Mouse (Mus musculus) thymus, adult 2 months (tissue): ENCODE results near the gene Lrba. TPM values are rescaled to one million over a fixed set of nuclear protein-coding genes. Genes with fewer than 3 reads are reported as not detected.
A peak's percentile ranks its signal among the peaks of the same experiment; 100 is the strongest.

Experiments
- DNase-seq: peaks from one replicate; pipeline ENCODE4 v3.0.0; 2021
- H3K27ac ChIP-seq: fragments of 200-500 bp; 2 replicates; pipeline ENCODE4 v1.5.1; 2012; ENCODE audit warnings: low read length, control low read depth; ENCODE audit not compliant: control insufficient read depth, insufficient read depth
- H3K27me3 ChIP-seq: fragments of 200-500 bp; 2 replicates; pipeline ENCODE4 v1.6.1; 2012; ENCODE audit warnings: mild to moderate bottlenecking, low read length, moderate library complexity, mixed read lengths; ENCODE audit not compliant: control insufficient read depth, insufficient read depth
- H3K36me3 ChIP-seq: fragments of 200-500 bp; 2 replicates; pipeline ENCODE4 v1.6.1; 2012; ENCODE audit warnings: mild to moderate bottlenecking, low read length, moderate library complexity; ENCODE audit not compliant: control insufficient read depth, insufficient read depth
- H3K4me1 ChIP-seq: fragments of 200-500 bp; replicated peaks from 2 replicates; pipeline ENCODE4 v1.6.1; 2012; ENCODE audit warnings: low read length; ENCODE audit not compliant: control insufficient read depth, insufficient read depth
- H3K4me3 ChIP-seq: fragments of 200-500 bp; 2 replicates; pipeline ENCODE4 v1.5.1; 2012; ENCODE audit warnings: mild to moderate bottlenecking, low read length, control low read depth, moderate library complexity; ENCODE audit not compliant: control insufficient read depth, insufficient read depth
- CTCF ChIP-seq: fragments of 200-500 bp; IDR thresholded peaks from 2 replicates; pipeline ENCODE4 v1.5.1; 2012; ENCODE audit warnings: mild to moderate bottlenecking, control low read depth, low read length, moderate library complexity, borderline replicate concordance; ENCODE audit not compliant: control insufficient read depth, poor library complexity, insufficient read depth; ENCODE audit errors: extremely low read depth
- POLR2A ChIP-seq: fragments of 200-500 bp; IDR thresholded peaks from 2 replicates; pipeline ENCODE4 v1.6.1; 2012; ENCODE audit warnings: mild to moderate bottlenecking, low read length, control low read depth, moderate library complexity; ENCODE audit not compliant: control insufficient read depth, poor library complexity, insufficient read depth; ENCODE audit errors: extremely low read depth
- whole genome bisulfite sequencing: fragments of 180-500 bp; shearing (Covaris S2); methylation state at CpG from one replicate; pipeline ENCODE4 v1.1.7; 2018; 5-methylcytosine and 5-hydroxymethylcytosine counted together
- polyA plus RNA-seq: library from polyadenylated mRNA; depleted of rRNA; stranded (reverse); fragments of >200 nt; gene quantifications from 2 replicates; pipeline ENCODE4 v1.2.3, GENCODE M21; 2012

Gene Lrba
- polyA plus RNA-seq, 1 experiment: 14.5 TPM

DNA sequence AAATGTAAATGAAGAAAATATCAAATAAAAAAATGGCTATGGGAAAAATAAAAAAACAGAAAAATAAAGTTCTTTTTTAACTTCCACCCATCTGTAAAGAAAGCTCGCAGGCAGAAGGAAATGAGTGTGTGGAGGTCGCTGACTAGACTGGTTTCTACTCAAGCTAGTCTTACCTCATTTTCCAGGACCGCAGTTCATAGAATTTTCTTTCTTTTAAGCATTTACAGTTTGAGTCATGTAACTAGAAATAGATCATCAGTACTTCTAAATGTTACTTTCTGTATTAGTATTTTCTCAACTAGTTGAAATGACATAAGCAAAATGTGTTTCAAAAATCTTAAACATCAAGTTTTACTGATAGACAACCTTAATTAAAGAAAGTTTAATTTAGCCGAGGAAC, 10.2 kb upstream of the Lrba start:
- 87% methylated on average over 4 of the region's 4 CpGs for WGBS
- Histone ChIP-seq H3K36me3 (no peaks in the 10 kb centered on the region), H3K27ac (no peak overlapping the region), H3K4me3 (no peak overlapping the region), H3K27me3 (no peaks in the 10 kb centered on the region), H3K4me1 (no peaks in the 10 kb centered on the region)
- no peak for DNase-seq
- no peak for TF ChIP-seq POLR2A
- no peak for TF ChIP-seq CTCF

DNA sequence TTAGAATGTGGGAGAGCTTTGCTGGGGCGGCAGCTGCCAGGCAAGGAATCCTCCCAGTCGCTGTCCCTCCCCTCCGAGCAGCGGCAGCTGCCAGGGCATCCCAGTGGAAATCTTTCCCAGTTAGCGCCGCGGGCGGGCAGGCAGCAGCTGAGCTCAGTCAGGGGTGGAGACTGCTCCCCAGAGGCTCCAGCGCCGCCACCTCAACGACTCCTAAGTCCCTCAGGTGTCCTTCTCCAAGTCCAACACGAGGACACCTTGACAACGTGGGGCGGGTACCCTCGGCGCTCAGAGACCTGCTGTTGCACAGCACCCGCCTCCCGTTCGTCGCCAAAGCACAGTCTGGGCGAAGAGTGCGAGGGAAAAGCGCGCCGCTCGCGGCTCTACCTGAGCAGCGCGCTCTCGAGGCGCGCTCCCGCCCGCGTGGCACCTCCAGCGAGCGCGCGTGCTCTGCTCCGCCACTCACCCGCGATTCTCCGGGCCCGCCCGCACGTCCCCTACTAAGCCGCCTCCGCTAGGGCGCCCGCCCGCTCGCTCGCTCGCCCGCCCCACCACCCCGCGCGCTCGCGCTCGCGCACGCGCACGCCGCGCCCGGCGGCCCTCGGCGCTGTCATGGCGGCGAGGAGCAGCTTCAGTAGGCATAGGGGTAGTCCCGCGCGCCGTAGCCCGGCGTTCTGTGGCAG, 706 bp upstream of the Lrba start:
- WGBS: 1% methylated on average over 79 of the region's 79 CpGs
- Histone ChIP-seq H3K27me3 (no peaks in the 10 kb centered on the region), H3K4me3 (peak overlapping the region; percentile 88), H3K27ac (peak overlapping the region; percentile 70), H3K4me1 (peaks cover 8% of the 10 kb centered on the region), H3K36me3 (no peaks in the 10 kb centered on the region)
- TF ChIP-seq CTCF (0 out of 2 replicates have a peak, but pooled peaks have one; percentile 51), POLR2A (peak; percentile 87)
- DNase-seq: peak; percentile 88

- no peaks in the 10 kb centered on the region for H3K27me3 ChIP-seq
- H3K36me3 ChIP-seq: no peaks in the 10 kb centered on the region
- H3K27ac ChIP-seq: peak overlapping the region; percentile 70
- peak overlapping the region; percentile 88 for H3K4me3 ChIP-seq
- TF ChIP-seq POLR2A: no peak
- no peak for TF ChIP-seq CTCF
- peaks cover 8% of the 10 kb centered on the region for H3K4me1 ChIP-seq
- WGBS: under 1% methylated on average over 28 of the region's 28 CpGs
- no peak for DNase-seq
Observed at GRCm38 (mm10) chr3:86224314-86224563, 241 bp upstream of the Lrba start.

- H3K36me3 ChIP-seq: no peaks in the 10 kb centered on the region
- TF ChIP-seq CTCF: no peak
- no peak for TF ChIP-seq POLR2A
Observed at GRCm38 (mm10) chr3:86231532-86232086, 7.1 kb downstream of the Lrba start.

GRCm38 (mm10) chr3:86247193-86247592, 22.7 kb downstream of the Lrba start:
- no peak for DNase-seq
- no peak overlapping the region for H3K27ac ChIP-seq
- no peaks in the 10 kb centered on the region for H3K36me3 ChIP-seq
- H3K27me3 ChIP-seq: no peaks in the 10 kb centered on the region
- no peaks in the 10 kb centered on the region; the same call in 1 of the 2 replicates for H3K4me1 ChIP-seq
- H3K4me3 ChIP-seq: no peak overlapping the region
- TF ChIP-seq POLR2A (no peak), CTCF (no peak)
- 93% methylated on average over 8 of the region's 8 CpGs for WGBS

More at GRCm38 (mm10) chr3:86231532-86232086, 7.1 kb downstream of the Lrba start:
- no peak for DNase-seq
- no peak overlapping the region for H3K4me3 ChIP-seq
- 59% methylated on average over 1 of the region's 1 CpGs for WGBS
- H3K4me1 ChIP-seq: no peaks in the 10 kb centered on the region
- H3K27ac ChIP-seq: no peak overlapping the region
- no peaks in the 10 kb centered on the region for H3K27me3 ChIP-seq

GRCm38 (mm10) chr3:86251212-86251611, 26.7 kb downstream of the Lrba start:
- Histone ChIP-seq H3K4me1 (no peaks in the 10 kb centered on the region; the same call in 1 of the 2 replicates), H3K4me3 (no peak overlapping the region), H3K27ac (no peak overlapping the region), H3K27me3 (no peaks in the 10 kb centered on the region), H3K36me3 (no peaks in the 10 kb centered on the region)
- TF ChIP-seq CTCF (no peak), POLR2A (no peak)
- no peak for DNase-seq
- WGBS: 91% methylated on average over 1 of the region's 1 CpGs

DNA sequence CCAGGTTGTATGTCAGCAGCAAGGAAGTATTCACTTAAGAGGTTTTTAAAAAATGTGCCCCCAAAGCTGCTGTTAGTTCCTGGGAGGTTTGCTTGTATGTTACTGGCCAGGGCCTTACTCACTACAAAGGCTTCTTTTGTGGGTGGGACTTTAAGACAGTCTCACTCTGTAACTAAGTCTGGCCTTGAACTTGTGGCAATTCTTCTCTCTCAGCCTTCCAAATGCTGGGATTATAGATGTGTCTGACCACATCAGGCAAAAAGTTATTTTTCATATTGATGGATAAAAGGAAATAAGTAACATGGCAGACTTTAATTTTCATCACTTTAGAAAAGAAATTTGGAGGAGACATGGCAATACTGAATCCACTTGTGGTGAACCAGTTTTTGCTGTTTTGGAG, 28.1 kb downstream of the Lrba start:
- Histone ChIP-seq H3K4me1 (no peaks in the 10 kb centered on the region), H3K27me3 (no peaks in the 10 kb centered on the region), H3K4me3 (no peak overlapping the region), H3K36me3 (no peaks in the 10 kb centered on the region), H3K27ac (no peak overlapping the region)
- DNase-seq: no peak
- TF ChIP-seq POLR2A: no peak
- TF ChIP-seq CTCF: no peak
